Mouse (Mus musculus): ENCODE measurements at regions not wholly inside any gene's neighbourhood (a gene's known extent, or its start where the extent isn't known, plus 50 kb on each side); places are given as distances from the start of the nearest gene placed in this dataset.

- DNase-seq (ENCODE audit: low spot score) (no peak), ATAC-seq (replicated peaks; ENCODE audit: low FRiP score) (no peak)
- Histone ChIP-seq H3K4me3 (ENCODE audit: low read depth, low read length) (no peak overlapping the region), H3K9me3 (ENCODE audit: control insufficient read depth, low read length) (no peaks in the 10 kb centered on the region), H3K27me3 (ENCODE audit: control insufficient read depth, insufficient read depth, low read length) (no peaks in the 10 kb centered on the region), H3K27ac (ENCODE audit: low read depth, low read length) (no peak overlapping the region), H3K36me3 (ENCODE audit: control insufficient read depth, insufficient read depth, low read length) (no peaks in the 10 kb centered on the region), H3K9ac (ENCODE audit: low read length) (no peak overlapping the region), H3K4me1 (replicated peaks; ENCODE audit: control insufficient read depth, insufficient read depth, low read length) (no peaks in the 10 kb centered on the region; the same call in 1 of the 2 replicates), H3K4me2 (ENCODE audit: low read depth, low read length, severe bottlenecking) (no peak overlapping the region)
- WGBS: 92% methylated on average over 5 of the region's 5 CpGs
Measured at GRCm38 (mm10) chr11:22592706-22593105, 80.8 kb downstream of the Tmem17 start.

GRCm38 (mm10) chr11:22596076-22596804, 84.4 kb downstream of the Tmem17 start:
- H3K27me3 ChIP-seq (ENCODE audit: control insufficient read depth, insufficient read depth, low read length): no peaks in the 10 kb centered on the region
- no peak overlapping the region for H3K9ac ChIP-seq (ENCODE audit: low read length)
- no peak overlapping the region for H3K4me3 ChIP-seq (ENCODE audit: low read depth, low read length)
- 82% methylated on average over 8 of the region's 8 CpGs for WGBS
- no peaks in the 10 kb centered on the region for H3K36me3 ChIP-seq (ENCODE audit: control insufficient read depth, insufficient read depth, low read length)
- no peaks in the 10 kb centered on the region for H3K9me3 ChIP-seq (ENCODE audit: control insufficient read depth, low read length)
- no peak overlapping the region for H3K4me2 ChIP-seq (ENCODE audit: low read depth, low read length, severe bottlenecking)
- H3K27ac ChIP-seq (ENCODE audit: low read depth, low read length): no peak overlapping the region
- ATAC-seq (replicated peaks; ENCODE audit: low FRiP score): no peak
- no peaks in the 10 kb centered on the region for H3K4me1 ChIP-seq (replicated peaks; ENCODE audit: control insufficient read depth, insufficient read depth, low read length)
- DNase-seq (ENCODE audit: low spot score): no peak

GRCm38 (mm10) chr11:22596805-22597149, 84.9 kb downstream of the Tmem17 start:
- H3K4me3 ChIP-seq (ENCODE audit: low read depth, low read length): no peak overlapping the region
- no peaks in the 10 kb centered on the region for H3K27me3 ChIP-seq (ENCODE audit: control insufficient read depth, insufficient read depth, low read length)
- ATAC-seq (replicated peaks; ENCODE audit: low FRiP score) (no peak), DNase-seq (ENCODE audit: low spot score) (no peak)
- no peak overlapping the region for H3K27ac ChIP-seq (ENCODE audit: low read depth, low read length)
- no peak overlapping the region for H3K9ac ChIP-seq (ENCODE audit: low read length)
- WGBS: 92% methylated on average over 2 of the region's 2 CpGs
- no peak overlapping the region for H3K4me2 ChIP-seq (ENCODE audit: low read depth, low read length, severe bottlenecking)
- no peaks in the 10 kb centered on the region for H3K9me3 ChIP-seq (ENCODE audit: control insufficient read depth, low read length)
- H3K4me1 ChIP-seq (replicated peaks; ENCODE audit: control insufficient read depth, insufficient read depth, low read length): no peaks in the 10 kb centered on the region
- H3K36me3 ChIP-seq (ENCODE audit: control insufficient read depth, insufficient read depth, low read length): no peaks in the 10 kb centered on the region

GRCm38 (mm10) chr11:22600370-22600769, 88.5 kb downstream of the Tmem17 start:
- H3K4me3 ChIP-seq (ENCODE audit: low read depth, low read length): no peak overlapping the region
- no peaks in the 10 kb centered on the region for H3K27me3 ChIP-seq (ENCODE audit: control insufficient read depth, insufficient read depth, low read length)
- DNase-seq (ENCODE audit: low spot score) (no peak), ATAC-seq (replicated peaks; ENCODE audit: low FRiP score) (no peak)
- H3K9me3 ChIP-seq (ENCODE audit: control insufficient read depth, low read length): no peaks in the 10 kb centered on the region
- no peaks in the 10 kb centered on the region for H3K36me3 ChIP-seq (ENCODE audit: control insufficient read depth, insufficient read depth, low read length)
- H3K4me2 ChIP-seq (ENCODE audit: low read depth, low read length, severe bottlenecking): no peak overlapping the region
- no peak overlapping the region for H3K9ac ChIP-seq (ENCODE audit: low read length)
- WGBS: 56% methylated on average over 7 of the region's 7 CpGs
- no peaks in the 10 kb centered on the region for H3K4me1 ChIP-seq (replicated peaks; ENCODE audit: control insufficient read depth, insufficient read depth, low read length)
- no peak overlapping the region for H3K27ac ChIP-seq (ENCODE audit: low read depth, low read length)

GRCm38 (mm10) chr11:22601977-22602376, 90.1 kb downstream of the Tmem17 start:
- Histone ChIP-seq H3K4me2 (ENCODE audit: low read depth, low read length, severe bottlenecking) (no peak overlapping the region), H3K36me3 (ENCODE audit: control insufficient read depth, insufficient read depth, low read length) (no peaks in the 10 kb centered on the region), H3K9me3 (ENCODE audit: control insufficient read depth, low read length) (no peaks in the 10 kb centered on the region), H3K4me3 (ENCODE audit: low read depth, low read length) (no peak overlapping the region), H3K27me3 (ENCODE audit: control insufficient read depth, insufficient read depth, low read length) (no peaks in the 10 kb centered on the region), H3K4me1 (replicated peaks; ENCODE audit: control insufficient read depth, insufficient read depth, low read length) (no peaks in the 10 kb centered on the region), H3K9ac (ENCODE audit: low read length) (no peak overlapping the region), H3K27ac (ENCODE audit: low read depth, low read length) (no peak overlapping the region)
- DNase-seq (ENCODE audit: low spot score) (no peak), ATAC-seq (replicated peaks; ENCODE audit: low FRiP score) (no peak)
- 27% methylated on average over 3 of the region's 3 CpGs for WGBS

- H3K4me1 ChIP-seq (replicated peaks; ENCODE audit: control insufficient read depth, insufficient read depth, low read length): no peaks in the 10 kb centered on the region
- H3K9ac ChIP-seq (ENCODE audit: low read length): no peak overlapping the region
- H3K9me3 ChIP-seq (ENCODE audit: control insufficient read depth, low read length): no peaks in the 10 kb centered on the region
- DNase-seq (ENCODE audit: low spot score): no peak
- H3K27me3 ChIP-seq (ENCODE audit: control insufficient read depth, insufficient read depth, low read length): no peaks in the 10 kb centered on the region
- H3K4me2 ChIP-seq (ENCODE audit: low read depth, low read length, severe bottlenecking): no peak overlapping the region
- H3K27ac ChIP-seq (ENCODE audit: low read depth, low read length): no peak overlapping the region
- H3K36me3 ChIP-seq (ENCODE audit: control insufficient read depth, insufficient read depth, low read length): no peaks in the 10 kb centered on the region
- 76% methylated on average over 3 of the region's 3 CpGs for WGBS
- no peak for ATAC-seq (replicated peaks; ENCODE audit: low FRiP score)
- H3K4me3 ChIP-seq (ENCODE audit: low read depth, low read length): no peak overlapping the region
Measured at GRCm38 (mm10) chr11:22602610-22603009, 90.7 kb downstream of the Tmem17 start.

- H3K36me3 ChIP-seq (ENCODE audit: control insufficient read depth, insufficient read depth, low read length): no peaks in the 10 kb centered on the region
- DNase-seq (ENCODE audit: low spot score) (no peak), ATAC-seq (replicated peaks; ENCODE audit: low FRiP score) (no peak)
- no peak overlapping the region for H3K9ac ChIP-seq (ENCODE audit: low read length)
- no peaks in the 10 kb centered on the region for H3K9me3 ChIP-seq (ENCODE audit: control insufficient read depth, low read length)
- 86% methylated on average over 1 of the region's 1 CpGs for WGBS
- H3K4me1 ChIP-seq (replicated peaks; ENCODE audit: control insufficient read depth, insufficient read depth, low read length): no peaks in the 10 kb centered on the region
- no peak overlapping the region for H3K27ac ChIP-seq (ENCODE audit: low read depth, low read length)
- no peak overlapping the region for H3K4me3 ChIP-seq (ENCODE audit: low read depth, low read length)
- no peak overlapping the region for H3K4me2 ChIP-seq (ENCODE audit: low read depth, low read length, severe bottlenecking)
- no peaks in the 10 kb centered on the region for H3K27me3 ChIP-seq (ENCODE audit: control insufficient read depth, insufficient read depth, low read length)
Measured at GRCm38 (mm10) chr11:22603397-22603796, 91.5 kb downstream of the Tmem17 start.

GRCm38 (mm10) chr11:22606380-22606779, 94.5 kb downstream of the Tmem17 start:
- ATAC-seq (replicated peaks; ENCODE audit: low FRiP score): no peak

GRCm38 (mm10) chr11:22607645-22608044, 95.8 kb downstream of the Tmem17 start:
- no peak overlapping the region for H3K9ac ChIP-seq (ENCODE audit: low read length)
- no peaks in the 10 kb centered on the region for H3K27me3 ChIP-seq (ENCODE audit: control insufficient read depth, insufficient read depth, low read length)
- H3K4me3 ChIP-seq (ENCODE audit: low read depth, low read length): no peak overlapping the region
- no peaks in the 10 kb centered on the region for H3K4me1 ChIP-seq (replicated peaks; ENCODE audit: control insufficient read depth, insufficient read depth, low read length)
- H3K27ac ChIP-seq (ENCODE audit: low read depth, low read length): no peak overlapping the region
- ATAC-seq (replicated peaks; ENCODE audit: low FRiP score) (no peak), DNase-seq (ENCODE audit: low spot score) (no peak)
- H3K9me3 ChIP-seq (ENCODE audit: control insufficient read depth, low read length): no peaks in the 10 kb centered on the region
- H3K36me3 ChIP-seq (ENCODE audit: control insufficient read depth, insufficient read depth, low read length): no peaks in the 10 kb centered on the region
- no peak overlapping the region for H3K4me2 ChIP-seq (ENCODE audit: low read depth, low read length, severe bottlenecking)
- 77% methylated on average over 5 of the region's 5 CpGs for WGBS

More at GRCm38 (mm10) chr11:22606380-22606779, 94.5 kb downstream of the Tmem17 start:
- Histone ChIP-seq H3K4me1 (replicated peaks; ENCODE audit: control insufficient read depth, insufficient read depth, low read length) (no peaks in the 10 kb centered on the region), H3K27ac (ENCODE audit: low read depth, low read length) (no peak overlapping the region), H3K4me3 (ENCODE audit: low read depth, low read length) (no peak overlapping the region), H3K27me3 (ENCODE audit: control insufficient read depth, insufficient read depth, low read length) (no peaks in the 10 kb centered on the region), H3K36me3 (ENCODE audit: control insufficient read depth, insufficient read depth, low read length) (no peaks in the 10 kb centered on the region), H3K9me3 (ENCODE audit: control insufficient read depth, low read length) (no peaks in the 10 kb centered on the region), H3K9ac (ENCODE audit: low read length) (no peak overlapping the region), H3K4me2 (ENCODE audit: low read depth, low read length, severe bottlenecking) (no peak overlapping the region)
- DNase-seq (ENCODE audit: low spot score): no peak
- 56% methylated on average over 4 of the region's 4 CpGs for WGBS

Data from forebrain, embryonic 11.5 days (tissue).